Mouse (Mus musculus) ovary, adult 10 weeks (tissue): ENCODE data around the gene Rhox4f. TPM values are rescaled to one million over a fixed set of nuclear protein-coding genes. Genes with fewer than 3 reads are reported as not detected.

Experiments used
- polyA plus RNA-seq: library from polyadenylated mRNA; stranded (reverse); fragments of 350-450 nt; fragmentation: Illumina TruSeq; extraction: RNeasy Lipid Tissue Mini Kit (QIAGEN cat#74804); gene quantifications from one replicate; pipeline ENCODE4 v1.2.3, GENCODE M21; 2014

The Rhox4f gene
- polyA plus RNA-seq: not detected

GRCm38 (mm10) chrX:37607604-37608003 lies at the start of gene Rhox4f:
Gene Rhox4f (minus strand): TSS chrX:37607704.

GRCm38 (mm10) chrX:37651227-37651626 lies 43.7 kb upstream of the Rhox4f start, which contains the start of gene Rhox4g:
Gene Rhox4g (minus strand): TSS chrX:37651327.

GRCm38 (mm10) chrX:37643370-37643769 lies 35.9 kb upstream of the Rhox4f start, which contains the start of gene Rhox2g:
Gene Rhox2g (minus strand): TSS chrX:37643470.

GRCm38 (mm10) chrX:37628512-37628911 lies 21.0 kb upstream of the Rhox4f start, which contains the start of gene Rhox3g:
Gene Rhox3g (minus strand): TSS chrX:37628612.

GRCm38 (mm10) chrX:37580692-37581091 lies 26.8 kb downstream of the Rhox4f start, which contains the start of gene Rhox3f:
Gene Rhox3f (plus strand): TSS chrX:37580992.

GRCm38 (mm10) chrX:37571105-37571504 lies 36.4 kb downstream of the Rhox4f start, which contains the start of gene Rhox2f:
Gene Rhox2f (plus strand): TSS chrX:37571405.

GRCm38 (mm10) chrX:37557112-37557511 lies 50.4 kb downstream of the Rhox4f start, which contains the start of gene Rhox4e:
Gene Rhox4e (plus strand): TSS chrX:37557412.

Other genes with a start within 250 kb of the Rhox4f start
- gene Rhox3a2, start 227.7 kb downstream of the Rhox4f start, polyA plus RNA-seq: not detected
- gene Rhox4a2, start 216.9 kb downstream of the Rhox4f start, polyA plus RNA-seq: not detected
- gene Rhox2b, start 195.6 kb downstream of the Rhox4f start, polyA plus RNA-seq: not detected
- gene Rhox4b, start 175.2 kb downstream of the Rhox4f start, polyA plus RNA-seq: not detected
- not detected for gene Rhox2c, start 154.0 kb downstream of the Rhox4f start, polyA plus RNA-seq
- not detected for gene Rhox3c, start 149.1 kb downstream of the Rhox4f start, polyA plus RNA-seq
- not detected for gene Rhox4c, start 127.4 kb downstream of the Rhox4f start, polyA plus RNA-seq
- gene Rhox2d, start 114.3 kb downstream of the Rhox4f start, polyA plus RNA-seq: not detected
- not detected for gene Rhox4d, start 93.3 kb downstream of the Rhox4f start, polyA plus RNA-seq
- not detected for gene Rhox2e, start 77.3 kb downstream of the Rhox4f start, polyA plus RNA-seq
- not detected for gene Rhox3e, start 65.7 kb downstream of the Rhox4f start, polyA plus RNA-seq
- gene Rhox4e, start 50.3 kb downstream of the Rhox4f start, polyA plus RNA-seq: not detected
- not detected for gene Rhox2f, start 36.3 kb downstream of the Rhox4f start, polyA plus RNA-seq
- not detected for gene Rhox3f, start 26.7 kb downstream of the Rhox4f start, polyA plus RNA-seq
- not detected for gene Rhox3g, start 20.9 kb upstream of the Rhox4f start, polyA plus RNA-seq
- gene Rhox2g, start 35.8 kb upstream of the Rhox4f start, polyA plus RNA-seq: not detected
- gene Rhox4g, start 43.6 kb upstream of the Rhox4f start, polyA plus RNA-seq: not detected
- gene Rhox3h, start 61.1 kb upstream of the Rhox4f start, polyA plus RNA-seq: not detected
- gene Rhox2h, start 65.6 kb upstream of the Rhox4f start, polyA plus RNA-seq: not detected
- not detected for gene Rhox5, start 197.1 kb upstream of the Rhox4f start, polyA plus RNA-seq
- not detected for gene Rhox6, start 219.2 kb upstream of the Rhox4f start, polyA plus RNA-seq
- gene Rhox7a, start 224.0 kb upstream of the Rhox4f start, polyA plus RNA-seq: not detected